Mouse (Mus musculus): Measurements from ENCODE around the gene Soga1.

- TF ChIP-seq POLR2A (IDR thresholded peaks at IDR 0.05; ENCODE audit: low read depth, low read length) (no peak), CTCF (IDR thresholded peaks at IDR 0.05; ENCODE audit: extremely low read depth, insufficient read depth, insufficient read length, insufficient replicate concordance) (no peak)
Measured at GRCm38 (mm10) chr2:157036400-157036799, 42.7 kb downstream of the Soga1 start.

All from spleen, adult 2 months (tissue).